Mouse (Mus musculus): Measurements from ENCODE around the gene AI597479.
"Not testable (repeated sequence)": the region's sequence is repeated elsewhere in the genome, so short reads cannot be mapped to it uniquely, and the experiment has no call there.

AI597479 gene

GRCm38 (mm10) chr1:43127196-43127595 lies 28.7 kb downstream of the AI597479 start:
- no peak for DNase-seq

GRCm38 (mm10) chr1:43127820-43128610 lies 29.5 kb downstream of the AI597479 start:
- DNase-seq: no peak

GRCm38 (mm10) chr1:43130219-43130981 lies 31.9 kb downstream of the AI597479 start:
- DNase-seq: peak; percentile 53

- no peak for DNase-seq
Measured at GRCm38 (mm10) chr1:43131591-43131990, 33.1 kb downstream of the AI597479 start.

GRCm38 (mm10) chr1:43136488-43137029 lies 38.0 kb downstream of the AI597479 start:
- DNase-seq: not testable (repeated sequence)

GRCm38 (mm10) chr1:43137334-43137733 lies 38.8 kb downstream of the AI597479 start:
- peak; percentile 77 for DNase-seq

GRCm38 (mm10) chr1:43138268-43138812 lies 39.8 kb downstream of the AI597479 start:
- DNase-seq: no peak

GRCm38 (mm10) chr1:43139587-43140266 lies 41.2 kb downstream of the AI597479 start:
- peak; percentile 81 for DNase-seq

- DNase-seq: no peak
Measured at GRCm38 (mm10) chr1:43141555-43141961, 43.0 kb downstream of the AI597479 start.

GRCm38 (mm10) chr1:43142849-43143248 lies 44.3 kb downstream of the AI597479 start:
- no peak for DNase-seq

GRCm38 (mm10) chr1:43143284-43143683 lies 44.8 kb downstream of the AI597479 start:
- DNase-seq: no peak

- DNase-seq: no peak
Measured at GRCm38 (mm10) chr1:43143791-43144190, 45.3 kb downstream of the AI597479 start.

- no peak for DNase-seq
Measured at GRCm38 (mm10) chr1:43144338-43144906, 45.9 kb downstream of the AI597479 start.

- DNase-seq: no peak
Measured at GRCm38 (mm10) chr1:43145388-43145787, 46.9 kb downstream of the AI597479 start.

- no peak for DNase-seq
Measured at GRCm38 (mm10) chr1:43147474-43147873, 49.0 kb downstream of the AI597479 start.

- DNase-seq: no peak
Measured at GRCm38 (mm10) chr1:43150225-43150624, 51.7 kb downstream of the AI597479 start.

GRCm38 (mm10) chr1:43152626-43153025 lies 54.1 kb downstream of the AI597479 start:
- no peak for DNase-seq

- no peak for DNase-seq
Measured at GRCm38 (mm10) chr1:43153538-43153937, 55.0 kb downstream of the AI597479 start.

GRCm38 (mm10) chr1:43154491-43154890 lies 56.0 kb downstream of the AI597479 start:
- no peak for DNase-seq

- DNase-seq: no peak
Measured at GRCm38 (mm10) chr1:43157907-43158306, 59.4 kb downstream of the AI597479 start.

GRCm38 (mm10) chr1:43159429-43159828 lies 60.9 kb downstream of the AI597479 start:
- DNase-seq: no peak

- no peak for DNase-seq
Measured at GRCm38 (mm10) chr1:43162394-43162793, 63.9 kb downstream of the AI597479 start.

- no peak for DNase-seq
Measured at GRCm38 (mm10) chr1:43163084-43163466, 64.6 kb downstream of the AI597479 start.

Measured in layer of hippocampus, adult 9-11 months (tissue).